Mouse (Mus musculus) midbrain, embryonic 12.5 days (tissue): ENCODE measurements at regions not wholly inside any gene's neighbourhood (a gene's known extent, or its start where the extent isn't known, plus 50 kb on each side); places are given as distances from the start of the nearest gene placed in this dataset.

Experiments
- ATAC-seq: fragments of 200-750 bp; cut with Nextera tagmentation; 2 replicates; pipeline ENCODE4 v1.8.0; 2017; ENCODE audit warnings: low read depth, moderate TSS enrichment, moderate library complexity; ENCODE audit not compliant: low FRiP score
- H3K27ac ChIP-seq: fragments of 300-500 bp; sonication (generic); replicated peaks from 2 replicates; pipeline ENCODE4 v1.5.1; 2016; ENCODE audit warnings: mild to moderate bottlenecking
- H3K27me3 ChIP-seq: fragments of 300-500 bp; sonication (generic); 2 replicates; pipeline ENCODE4 v1.6.1; 2016; ENCODE audit warnings: mild to moderate bottlenecking
- H3K36me3 ChIP-seq: fragments of 300-500 bp; sonication (generic); 2 replicates; pipeline ENCODE4 v1.6.1; 2016
- H3K4me1 ChIP-seq: fragments of 300-500 bp; sonication (generic); 2 replicates; pipeline ENCODE4 v1.6.1; 2016
- H3K4me2 ChIP-seq: fragments of 300-500 bp; sonication (generic); replicated peaks from 2 replicates; pipeline ENCODE4 v1.6.1; 2016; ENCODE audit warnings: mild to moderate bottlenecking, moderate library complexity
- H3K4me3 ChIP-seq: fragments of 300-500 bp; sonication (generic); 2 replicates; pipeline ENCODE4 v1.5.1; 2016; ENCODE audit warnings: mild to moderate bottlenecking
- H3K9ac ChIP-seq: fragments of 300-500 bp; sonication (generic); replicated peaks from 2 replicates; pipeline ENCODE4 v1.6.1; 2016; ENCODE audit warnings: mild to moderate bottlenecking, moderate library complexity
- H3K9me3 ChIP-seq: fragments of 300-500 bp; sonication (generic); 2 replicates; pipeline ENCODE4 v1.6.1; 2016; ENCODE audit warnings: mild to moderate bottlenecking
- WGBS: fragments of 180-500 bp; shearing (Covaris S2); methylation state at CpG from one replicate; pipeline ENCODE4 v1.1.7; 2016; 5-methylcytosine and 5-hydroxymethylcytosine counted together

DNA sequence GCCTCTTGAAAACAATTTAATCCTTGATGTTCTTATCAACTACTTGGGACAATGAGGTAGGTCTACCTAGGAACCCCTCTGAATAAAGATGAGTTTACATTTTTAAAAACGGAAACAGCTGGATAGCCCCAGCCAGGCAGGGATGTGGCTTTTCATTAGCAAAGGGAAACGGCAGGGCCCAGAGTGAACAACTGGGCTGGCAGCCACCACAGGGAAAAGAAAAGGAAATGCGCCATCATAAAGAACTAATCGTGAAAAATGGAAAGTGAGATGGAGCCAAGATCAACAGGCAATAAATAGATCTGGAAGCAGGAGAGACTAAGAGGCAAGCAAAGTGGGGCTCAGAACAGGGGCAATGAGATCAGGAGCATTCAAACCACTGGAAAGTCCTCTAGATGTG lies 161.4 kb upstream of the Nr2f2 start:
- H3K36me3 ChIP-seq: no peaks in the 10 kb centered on the region
- no peaks in the 10 kb centered on the region for H3K4me1 ChIP-seq
- H3K4me3 ChIP-seq: no peak overlapping the region
- no peak overlapping the region for H3K9ac ChIP-seq
- no peak for ATAC-seq
- no peaks in the 10 kb centered on the region for H3K27me3 ChIP-seq
- 84% methylated on average over 4 of the region's 4 CpGs for WGBS
- H3K27ac ChIP-seq: no peak overlapping the region
- no peaks in the 10 kb centered on the region for H3K9me3 ChIP-seq
- no peak overlapping the region for H3K4me2 ChIP-seq

DNA sequence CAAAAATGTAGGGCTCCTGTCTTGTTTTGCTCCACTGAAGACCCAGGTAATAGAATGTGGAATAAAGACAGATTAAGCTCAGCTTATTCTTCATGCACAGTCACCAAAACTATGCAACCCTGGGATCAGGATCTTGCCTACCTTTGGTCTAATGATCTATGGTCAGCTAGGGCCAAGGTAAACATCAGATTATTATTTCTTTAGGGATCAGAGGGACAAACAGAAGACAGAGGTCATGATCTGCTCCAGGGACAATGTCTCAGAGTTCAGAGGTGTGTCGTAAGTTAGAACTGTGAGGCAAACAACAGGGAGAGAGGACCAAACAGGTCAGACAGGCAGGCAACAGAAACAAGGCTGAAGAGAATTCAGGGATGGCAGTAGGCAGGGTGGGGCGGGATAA lies 158.8 kb upstream of the Nr2f2 start:
- Histone ChIP-seq H3K36me3 (no peaks in the 10 kb centered on the region), H3K27ac (no peak overlapping the region), H3K4me2 (no peak overlapping the region), H3K9ac (no peak overlapping the region), H3K4me3 (no peak overlapping the region), H3K27me3 (no peaks in the 10 kb centered on the region), H3K4me1 (no peaks in the 10 kb centered on the region), H3K9me3 (no peaks in the 10 kb centered on the region)
- no peak for ATAC-seq
- WGBS: 90% methylated on average over 2 of the region's 2 CpGs

DNA sequence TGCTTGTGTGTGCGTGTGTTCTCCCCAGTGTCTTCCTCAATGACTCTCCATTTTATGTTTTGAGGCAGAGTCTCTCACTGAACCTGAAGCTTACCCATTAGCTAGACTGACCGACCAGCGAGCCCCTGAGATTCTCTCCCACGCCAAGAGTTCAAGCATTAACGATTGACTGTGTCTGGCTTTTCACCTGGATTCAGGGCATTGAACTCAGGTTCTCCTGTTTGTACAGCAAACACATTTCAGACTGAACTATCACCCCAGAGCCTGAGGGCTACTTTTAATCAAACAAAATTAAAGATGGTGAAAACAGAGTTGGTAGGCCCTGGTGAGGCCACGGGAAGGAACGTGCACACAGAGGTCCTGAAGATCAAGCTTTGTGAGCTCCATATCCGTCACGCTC lies 158.2 kb upstream of the Nr2f2 start:
- Histone ChIP-seq H3K36me3 (no peaks in the 10 kb centered on the region), H3K9ac (no peak overlapping the region)

DNA sequence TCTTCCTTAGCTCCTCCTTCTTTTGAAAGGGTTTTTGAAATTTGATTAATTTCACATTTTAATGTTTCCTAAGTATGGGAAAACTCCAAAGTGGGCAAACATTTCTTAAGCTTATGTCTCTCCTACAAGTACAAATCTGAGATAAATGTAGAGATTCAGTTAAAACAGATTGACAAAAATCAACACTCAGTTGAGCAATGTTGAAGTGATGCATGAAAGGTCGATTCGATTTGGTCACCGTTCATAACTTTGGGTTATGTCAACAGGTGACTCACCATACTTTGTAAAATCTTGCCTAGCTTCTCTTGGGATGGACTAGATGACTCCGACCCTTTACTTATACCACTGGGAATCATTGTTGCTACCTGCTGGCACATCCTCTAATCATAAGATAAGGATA lies 157.7 kb upstream of the Nr2f2 start:
- no peak for ATAC-seq
- no peak overlapping the region for H3K4me2 ChIP-seq
- WGBS: 96% methylated on average over 4 of the region's 4 CpGs
- H3K9me3 ChIP-seq: no peaks in the 10 kb centered on the region
- H3K36me3 ChIP-seq: no peaks in the 10 kb centered on the region
- no peak overlapping the region for H3K27ac ChIP-seq
- no peak overlapping the region for H3K9ac ChIP-seq
- H3K4me3 ChIP-seq: no peak overlapping the region
- no peaks in the 10 kb centered on the region for H3K27me3 ChIP-seq
- H3K4me1 ChIP-seq: no peaks in the 10 kb centered on the region

More for the DNA sequence above, 158.2 kb upstream of the Nr2f2 start:
- WGBS: 93% methylated on average over 9 of the region's 9 CpGs
- Histone ChIP-seq H3K4me1 (no peaks in the 10 kb centered on the region), H3K4me2 (no peak overlapping the region), H3K27me3 (no peaks in the 10 kb centered on the region), H3K27ac (no peak overlapping the region), H3K9me3 (no peaks in the 10 kb centered on the region), H3K4me3 (no peak overlapping the region)
- ATAC-seq: no peak

DNA sequence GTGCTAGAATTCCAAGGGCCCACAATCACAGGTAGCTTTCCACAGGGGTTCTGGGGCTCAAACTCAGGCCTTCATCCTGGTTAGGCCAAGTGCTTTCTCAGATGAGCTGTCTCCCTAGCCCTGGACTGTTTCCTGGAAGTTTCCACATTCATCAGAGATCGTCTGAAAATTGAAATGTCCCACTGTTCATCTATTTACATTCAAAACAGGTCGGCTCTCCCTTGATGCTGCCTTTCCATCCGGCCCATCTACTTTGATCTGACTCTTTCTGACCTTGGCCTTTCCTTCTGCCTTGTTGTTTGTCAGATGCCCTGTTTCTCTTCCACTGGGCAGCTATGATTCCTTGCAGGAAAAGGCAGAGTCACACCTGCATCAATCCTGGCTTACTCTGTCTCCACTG lies 150.2 kb upstream of the Nr2f2 start:
- 51% methylated on average over 3 of the region's 3 CpGs for WGBS
- Histone ChIP-seq H3K9me3 (no peaks in the 10 kb centered on the region), H3K27ac (no peak overlapping the region)

DNA sequence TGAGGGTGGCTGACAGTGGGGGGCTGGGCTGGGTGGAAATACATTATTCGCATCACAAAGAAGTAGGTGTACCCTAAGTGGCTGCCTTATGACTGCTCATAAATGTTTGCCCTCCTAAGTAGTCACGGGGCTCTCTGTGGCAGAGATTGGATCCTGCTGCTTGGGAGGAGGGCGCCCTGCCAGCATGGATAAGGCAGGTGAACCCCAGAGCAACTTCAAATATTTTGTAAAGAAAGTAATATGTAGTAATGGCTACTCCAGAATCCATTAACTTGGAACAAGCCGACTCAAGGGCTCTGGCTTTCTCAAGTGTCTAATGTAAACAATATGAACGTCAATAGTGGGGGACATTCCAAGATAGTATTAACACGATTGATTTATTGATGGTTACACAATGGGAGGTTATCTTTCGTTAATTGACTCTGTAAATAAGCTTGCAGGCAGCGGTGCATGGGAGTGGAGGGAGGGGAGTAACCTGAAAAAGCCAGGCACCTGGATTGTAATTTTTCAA lies 148.9 kb upstream of the Nr2f2 start:
- Histone ChIP-seq H3K4me1 (peaks cover 10% of the 10 kb centered on the region), H3K27ac (no peak overlapping the region), H3K4me2 (no peak overlapping the region), H3K9ac (no peak overlapping the region), H3K27me3 (no peaks in the 10 kb centered on the region), H3K36me3 (no peaks in the 10 kb centered on the region), H3K9me3 (no peaks in the 10 kb centered on the region), H3K4me3 (no peak overlapping the region)
- no peak for ATAC-seq
- 31% methylated on average over 8 of the region's 8 CpGs for WGBS

More for the DNA sequence above, 150.2 kb upstream of the Nr2f2 start:
- no peaks in the 10 kb centered on the region for H3K36me3 ChIP-seq
- H3K4me1 ChIP-seq: peaks cover 10% of the 10 kb centered on the region
- ATAC-seq: no peak
- no peak overlapping the region for H3K9ac ChIP-seq
- no peaks in the 10 kb centered on the region for H3K27me3 ChIP-seq
- H3K4me3 ChIP-seq: no peak overlapping the region
- no peak overlapping the region for H3K4me2 ChIP-seq

DNA sequence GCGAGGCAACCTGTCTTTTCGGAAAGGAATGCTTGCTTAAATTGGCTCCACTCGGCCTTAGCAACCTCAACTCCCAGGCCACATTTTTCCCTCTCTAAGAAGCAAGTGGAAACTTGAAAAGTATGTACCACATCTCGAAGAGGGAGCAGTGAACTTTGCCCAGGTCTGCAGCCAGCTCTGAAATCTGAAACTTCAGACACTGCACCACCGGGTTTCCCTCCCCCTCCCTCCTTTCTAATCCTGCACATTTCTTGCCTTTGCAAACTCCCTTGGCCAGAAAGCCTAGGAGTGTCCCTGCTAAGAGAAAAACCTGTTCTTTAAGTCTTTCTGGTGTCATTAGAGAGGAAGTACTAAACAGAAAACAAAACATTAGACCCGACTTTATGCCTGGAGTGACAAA lies 148.1 kb upstream of the Nr2f2 start:
- Histone ChIP-seq H3K4me1 (peaks cover 10% of the 10 kb centered on the region), H3K9ac (no peak overlapping the region), H3K36me3 (no peaks in the 10 kb centered on the region), H3K9me3 (no peaks in the 10 kb centered on the region), H3K4me2 (no peak overlapping the region), H3K27me3 (no peaks in the 10 kb centered on the region), H3K27ac (no peak overlapping the region), H3K4me3 (no peak overlapping the region)
- ATAC-seq: no peak
- 10% methylated on average over 6 of the region's 6 CpGs for WGBS

DNA sequence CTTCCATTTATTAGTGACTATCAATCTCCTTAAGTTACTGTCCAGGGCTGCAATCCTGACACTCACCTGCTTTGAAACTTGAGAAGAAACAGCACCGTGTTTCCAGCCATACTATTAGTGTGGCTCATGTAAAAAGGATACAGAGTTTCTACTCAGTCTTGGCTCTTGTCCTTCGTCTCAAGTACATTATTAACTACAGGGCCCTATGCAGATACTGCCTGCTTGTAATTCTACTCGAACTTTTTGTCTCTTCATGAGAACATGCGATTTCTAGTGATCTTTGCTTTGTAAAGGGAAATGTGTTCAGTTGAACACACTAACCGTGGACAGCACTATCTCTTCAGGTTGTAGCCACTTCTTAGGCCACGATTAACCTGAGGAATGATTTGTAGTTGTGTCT lies 145.8 kb upstream of the Nr2f2 start:
- Histone ChIP-seq H3K36me3 (no peaks in the 10 kb centered on the region), H3K9me3 (no peaks in the 10 kb centered on the region), H3K4me3 (no peak overlapping the region), H3K9ac (no peak overlapping the region), H3K27ac (no peak overlapping the region), H3K4me2 (no peak overlapping the region), H3K4me1 (peaks cover 10% of the 10 kb centered on the region), H3K27me3 (no peaks in the 10 kb centered on the region)
- WGBS: 89% methylated on average over 6 of the region's 6 CpGs
- no peak for ATAC-seq

DNA sequence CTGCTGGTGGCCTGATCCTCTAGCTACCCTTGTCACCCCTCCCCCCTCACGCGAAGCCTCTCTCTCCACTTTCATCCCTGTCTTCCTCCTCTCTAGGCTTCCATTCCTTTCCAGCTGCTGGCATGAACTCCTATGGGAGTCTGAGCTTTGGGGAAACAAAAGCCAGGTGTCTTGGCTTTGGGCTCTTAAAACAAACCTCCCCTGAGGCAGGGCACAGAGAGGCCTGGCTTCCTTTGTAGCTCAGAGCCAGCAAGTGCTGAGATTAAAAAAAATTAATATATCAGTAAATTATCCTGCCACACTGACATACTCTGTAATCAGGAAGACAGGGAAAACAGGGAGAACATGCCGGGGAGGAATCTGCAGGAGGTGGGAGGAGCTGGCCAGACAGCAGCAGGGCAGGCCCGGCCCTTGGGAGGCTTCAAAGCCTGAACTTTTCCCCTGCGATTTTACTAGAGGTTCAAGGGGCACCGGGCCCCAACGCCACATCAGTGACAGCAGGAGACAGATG lies 139.2 kb upstream of the Nr2f2 start:
- Histone ChIP-seq H3K4me3 (no peak overlapping the region), H3K36me3 (no peaks in the 10 kb centered on the region), H3K4me1 (no peaks in the 10 kb centered on the region), H3K27me3 (no peaks in the 10 kb centered on the region), H3K27ac (no peak overlapping the region), H3K9ac (no peak overlapping the region), H3K4me2 (no peak overlapping the region), H3K9me3 (no peaks in the 10 kb centered on the region)
- no peak for ATAC-seq
- 23% methylated on average over 7 of the region's 7 CpGs for WGBS

DNA sequence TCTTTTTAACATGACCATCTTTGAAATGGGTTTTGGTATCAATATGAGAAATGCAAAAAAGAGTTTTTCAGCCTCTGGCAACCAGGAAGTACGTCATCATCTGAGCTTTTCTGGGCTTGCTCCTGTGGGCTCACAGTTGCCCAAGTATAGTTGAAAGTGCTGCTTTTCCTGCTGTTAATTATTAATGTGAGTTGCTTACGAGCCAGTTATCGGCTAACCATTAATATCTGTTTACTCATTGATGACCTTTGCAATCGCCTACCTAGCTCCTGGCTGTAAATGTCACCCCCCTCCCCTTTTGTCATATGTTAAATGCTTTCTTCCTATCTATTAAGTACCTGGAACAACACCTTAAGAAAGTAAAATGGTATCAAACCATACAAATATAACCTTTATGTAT lies 135.3 kb upstream of the Nr2f2 start:
- H3K27ac ChIP-seq: no peak overlapping the region
- no peaks in the 10 kb centered on the region for H3K36me3 ChIP-seq
- no peaks in the 10 kb centered on the region for H3K4me1 ChIP-seq
- no peak overlapping the region for H3K9ac ChIP-seq
- H3K27me3 ChIP-seq: no peaks in the 10 kb centered on the region
- WGBS: 87% methylated on average over 4 of the region's 4 CpGs
- ATAC-seq: no peak
- H3K4me3 ChIP-seq: no peak overlapping the region
- no peaks in the 10 kb centered on the region for H3K9me3 ChIP-seq
- H3K4me2 ChIP-seq: no peak overlapping the region

DNA sequence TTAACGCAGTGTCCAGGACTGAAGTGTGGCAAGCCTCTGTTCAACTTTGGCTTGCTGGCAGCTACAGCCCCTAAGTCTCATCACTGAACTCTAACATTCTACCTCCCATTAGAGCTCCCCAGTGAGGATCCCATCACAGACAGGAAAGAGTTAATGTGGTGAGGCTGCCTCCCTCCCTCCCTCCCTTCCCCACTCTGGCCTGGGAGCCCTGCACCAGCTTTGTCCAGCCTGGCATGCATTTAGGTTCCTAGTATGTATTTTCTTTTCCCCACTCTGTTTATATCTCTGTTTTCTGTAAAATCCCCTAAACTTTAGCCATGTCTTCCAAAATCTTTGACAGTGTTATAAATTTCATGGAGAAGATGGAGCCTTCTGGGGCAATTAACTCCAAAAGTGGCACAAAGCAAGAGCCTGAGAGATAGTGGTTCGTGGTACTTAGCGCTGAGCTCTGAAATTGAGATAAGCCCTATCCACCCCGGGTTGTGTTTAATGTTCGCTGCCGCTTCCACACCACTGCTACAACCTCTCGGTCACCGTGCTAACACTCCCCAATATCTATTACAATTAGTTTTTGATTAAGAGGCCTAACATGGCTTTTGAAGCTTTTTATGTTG lies 130.1 kb upstream of the Nr2f2 start:
- 46% methylated on average over 8 of the region's 8 CpGs for WGBS
- no peak overlapping the region for H3K4me2 ChIP-seq
- no peak for ATAC-seq
- H3K4me3 ChIP-seq: no peak overlapping the region
- no peaks in the 10 kb centered on the region for H3K27me3 ChIP-seq
- H3K9me3 ChIP-seq: no peaks in the 10 kb centered on the region
- H3K27ac ChIP-seq: no peak overlapping the region
- no peaks in the 10 kb centered on the region for H3K4me1 ChIP-seq
- H3K36me3 ChIP-seq: no peaks in the 10 kb centered on the region
- no peak overlapping the region for H3K9ac ChIP-seq

DNA sequence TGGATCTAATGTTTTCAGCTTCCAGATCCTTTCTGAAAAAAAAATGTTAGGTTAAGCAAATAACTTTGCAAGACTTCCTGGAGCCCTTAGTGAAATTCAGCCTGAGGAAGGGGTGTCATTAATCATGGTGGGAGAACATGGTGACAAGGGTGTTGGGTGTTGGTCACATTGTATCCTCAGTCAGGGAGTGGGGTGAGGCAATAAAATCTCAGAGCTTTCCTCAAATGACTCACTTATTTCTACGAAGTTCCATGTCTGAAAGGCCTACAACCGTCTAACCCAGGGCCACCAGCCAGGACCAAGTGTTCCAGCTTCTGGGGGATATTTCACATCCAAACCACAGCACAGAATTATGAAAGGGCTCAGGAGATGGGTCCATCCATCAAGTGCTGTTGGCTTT lies 117.7 kb upstream of the Nr2f2 start:
- Histone ChIP-seq H3K4me2 (no peak overlapping the region), H3K4me3 (no peak overlapping the region), H3K36me3 (no peaks in the 10 kb centered on the region), H3K27me3 (no peaks in the 10 kb centered on the region), H3K4me1 (no peaks in the 10 kb centered on the region), H3K27ac (no peak overlapping the region), H3K9ac (no peak overlapping the region), H3K9me3 (no peaks in the 10 kb centered on the region)
- no peak for ATAC-seq
- WGBS: 90% methylated on average over 2 of the region's 2 CpGs

DNA sequence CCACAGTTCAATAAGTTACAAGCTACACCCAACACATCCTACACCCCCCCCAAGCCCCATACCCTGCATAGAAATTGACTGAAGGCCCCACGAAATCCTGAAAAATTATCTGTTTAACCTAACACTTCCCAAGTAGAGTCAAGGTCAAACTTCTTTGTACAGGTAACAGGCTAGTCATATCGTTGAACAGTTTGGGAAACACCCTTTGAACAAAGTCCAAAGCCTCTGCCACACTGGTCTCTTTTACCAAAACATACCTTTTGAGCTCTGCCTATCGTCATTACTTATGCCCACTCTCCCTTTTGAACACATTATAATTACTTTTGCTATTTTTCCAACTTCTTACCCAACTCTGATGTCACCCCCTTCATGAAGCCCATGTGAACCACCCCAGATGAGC lies 117.0 kb upstream of the Nr2f2 start:
- Histone ChIP-seq H3K36me3 (no peaks in the 10 kb centered on the region), H3K4me1 (no peaks in the 10 kb centered on the region), H3K4me2 (no peak overlapping the region), H3K27me3 (no peaks in the 10 kb centered on the region), H3K9me3 (no peaks in the 10 kb centered on the region), H3K27ac (no peak overlapping the region), H3K4me3 (no peak overlapping the region), H3K9ac (no peak overlapping the region)
- ATAC-seq: no peak
- 97% methylated on average over 3 of the region's 3 CpGs for WGBS
